Mouse (Mus musculus): ENCODE results near the gene Pld1.

GRCm38 (mm10) chr3:28031643-28032243 lies 93.2 kb downstream of the Pld1 start:
- TF ChIP-seq TAL1 (IDR thresholded peaks at IDR 0.05; ENCODE audit: low read length): no peak
- TF ChIP-seq GATA1 (IDR thresholded peaks at IDR 0.05; ENCODE audit: low read length): no peak
